Mouse (Mus musculus) erythroblast, embryonic 14.5 days (primary cell): ENCODE measurements around the gene Odf2. TPM values are rescaled to one million over a fixed set of nuclear protein-coding genes. Genes with fewer than 3 reads are reported as not detected.
"Not testable (repeated sequence)": the region's sequence is repeated elsewhere in the genome, so short reads cannot be mapped to it uniquely, and the experiment has no call there.

Source experiments
- H3K27me3 ChIP-seq: 2 replicates; pipeline ENCODE4 v1.6.1; 2012; ENCODE audit warnings: inconsistent platforms; ENCODE audit not compliant: control insufficient read depth
- H3K36me3 ChIP-seq: 2 replicates; pipeline ENCODE4 v1.6.1; 2012; ENCODE audit warnings: mild to moderate bottlenecking, inconsistent platforms; ENCODE audit not compliant: control insufficient read depth
- H3K4me1 ChIP-seq: 2 replicates; pipeline ENCODE4 v1.6.1; 2012; ENCODE audit warnings: inconsistent platforms; ENCODE audit not compliant: control insufficient read depth
- H3K4me3 ChIP-seq: replicated peaks from 2 replicates; pipeline ENCODE3; 2012; ENCODE audit warnings: moderate library complexity, mild to moderate bottlenecking, inconsistent platforms
- H3K9me3 ChIP-seq: 2 replicates; pipeline ENCODE4 v1.6.1; 2012; ENCODE audit warnings: low read length, inconsistent platforms, mixed read lengths; ENCODE audit not compliant: control insufficient read depth
- GATA1 ChIP-seq: IDR thresholded peaks from 2 replicates; pipeline ENCODE4 v1.6.1; 2012; ENCODE audit warnings: low read length, inconsistent platforms, mixed read lengths
- TAL1 ChIP-seq: IDR thresholded peaks from 3 replicates; pipeline ENCODE4 v1.6.1; 2012; ENCODE audit warnings: low read length, inconsistent platforms, mixed read lengths
- polyA plus RNA-seq: library from polyadenylated mRNA; stranded (reverse); fragments of >175 nt; gene quantifications from 2 replicates; pipeline ENCODE4 v1.2.3, GENCODE M21; 2012

Odf2 gene
- polyA plus RNA-seq, 1 experiment, result 6.0 TPM

- Histone ChIP-seq H3K27me3 (no peaks in the 10 kb centered on the region; the same call in 1 of the 2 replicates), H3K9me3 (peaks cover 13% of the 10 kb centered on the region)
Observed at GRCm38 (mm10) chr2:29879964-29880830, 8.8 kb upstream of the Odf2 start.

GRCm38 (mm10) chr2:29886659-29887292 is 2.2 kb upstream of the Odf2 start:
- H3K9me3 ChIP-seq, result not testable (repeated sequence)
- H3K27me3 ChIP-seq, result peaks cover 27% of the 10 kb centered on the region

More at GRCm38 (mm10) chr2:29879964-29880830, 8.8 kb upstream of the Odf2 start:
- peaks cover 83% of the 10 kb centered on the region for H3K36me3 ChIP-seq
- H3K4me1 ChIP-seq, result peaks cover 4% of the 10 kb centered on the region
- TF ChIP-seq GATA1 (no peak), TAL1 (no peak)
- H3K4me3 ChIP-seq, result no peak overlapping the region

DNA sequence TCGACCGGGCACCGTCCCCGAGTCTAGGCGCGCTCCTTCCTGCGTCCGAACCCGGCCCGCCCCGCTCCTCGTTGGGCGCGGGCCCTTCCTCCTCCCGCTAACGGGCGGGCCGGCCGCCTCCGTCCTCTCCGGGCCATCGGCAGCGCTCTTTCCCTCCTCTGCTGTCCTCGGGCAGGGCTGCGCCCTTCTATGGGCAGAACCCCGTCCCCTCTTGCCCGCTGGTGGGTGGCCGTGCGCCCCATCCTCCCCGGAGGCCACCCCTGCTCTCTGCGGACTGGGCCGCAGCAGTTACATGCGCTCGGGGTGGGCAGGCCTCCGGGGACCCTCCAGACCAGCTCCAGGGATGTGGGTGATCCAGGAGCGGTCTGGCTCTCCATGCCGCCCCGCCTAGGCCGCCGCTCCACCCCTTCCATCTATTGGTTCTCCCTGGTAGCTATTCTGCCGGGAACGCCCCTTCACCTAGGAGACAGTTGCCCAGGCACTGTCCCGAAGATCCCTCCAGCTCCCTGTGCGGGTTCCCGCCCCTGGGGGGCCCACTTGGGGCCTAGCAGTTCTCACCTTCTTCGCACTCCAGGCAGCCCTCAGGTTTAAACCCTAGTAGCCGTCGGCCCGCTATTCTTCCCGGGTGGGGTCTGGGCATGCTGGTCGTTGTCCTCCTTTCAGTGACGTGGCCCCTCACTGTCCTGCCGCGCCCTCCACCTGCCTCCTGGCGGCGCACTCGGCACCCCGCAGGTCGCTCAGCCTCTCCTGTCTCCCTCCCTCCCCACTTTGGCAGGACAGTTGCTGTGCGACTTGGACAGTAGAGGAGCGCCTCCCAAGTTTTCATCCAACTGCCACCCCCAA is 1.2 kb downstream of the Odf2 start:
- TF ChIP-seq GATA1, result no peak
- TF ChIP-seq TAL1, result no peak
- H3K36me3 ChIP-seq, result peaks cover 45% of the 10 kb centered on the region

More at GRCm38 (mm10) chr2:29886659-29887292, 2.2 kb upstream of the Odf2 start:
- H3K4me1 ChIP-seq, result peaks cover 34% of the 10 kb centered on the region
- H3K4me3 ChIP-seq, result not testable (repeated sequence)
- peaks cover 33% of the 10 kb centered on the region for H3K36me3 ChIP-seq

DNA sequence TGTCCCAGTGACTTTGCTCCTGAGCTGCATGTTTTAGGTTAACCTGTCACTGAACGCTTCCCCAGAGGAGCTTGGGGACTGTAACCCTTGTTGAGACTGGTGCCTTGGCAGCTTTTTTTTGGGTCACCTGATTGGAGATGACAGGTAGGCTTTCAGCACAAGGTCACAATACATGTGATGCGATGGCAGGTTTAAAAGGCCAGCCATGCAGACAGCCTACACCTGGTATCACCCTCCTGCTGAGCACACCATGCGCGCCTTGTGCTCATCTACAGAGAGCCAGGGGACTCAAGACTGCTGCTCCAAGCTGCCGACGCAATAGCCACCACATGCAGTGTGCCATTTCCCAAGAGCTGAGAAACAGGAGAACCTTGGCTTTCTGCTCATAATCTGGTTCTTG is 2.8 kb downstream of the Odf2 start:
- Histone ChIP-seq H3K9me3 (no peaks in the 10 kb centered on the region), H3K27me3 (peaks cover 22% of the 10 kb centered on the region), H3K4me1 (peaks cover 36% of the 10 kb centered on the region), H3K4me3 (peak overlapping the region; percentile 94), H3K36me3 (peaks cover 59% of the 10 kb centered on the region)
- no peak for TF ChIP-seq GATA1
- no peak for TF ChIP-seq TAL1

More for the DNA sequence above, 1.2 kb downstream of the Odf2 start:
- Histone ChIP-seq H3K4me3 (peak overlapping the region; percentile 94), H3K9me3 (no peaks in the 10 kb centered on the region), H3K27me3 (peaks cover 27% of the 10 kb centered on the region), H3K4me1 (peaks cover 38% of the 10 kb centered on the region)

DNA sequence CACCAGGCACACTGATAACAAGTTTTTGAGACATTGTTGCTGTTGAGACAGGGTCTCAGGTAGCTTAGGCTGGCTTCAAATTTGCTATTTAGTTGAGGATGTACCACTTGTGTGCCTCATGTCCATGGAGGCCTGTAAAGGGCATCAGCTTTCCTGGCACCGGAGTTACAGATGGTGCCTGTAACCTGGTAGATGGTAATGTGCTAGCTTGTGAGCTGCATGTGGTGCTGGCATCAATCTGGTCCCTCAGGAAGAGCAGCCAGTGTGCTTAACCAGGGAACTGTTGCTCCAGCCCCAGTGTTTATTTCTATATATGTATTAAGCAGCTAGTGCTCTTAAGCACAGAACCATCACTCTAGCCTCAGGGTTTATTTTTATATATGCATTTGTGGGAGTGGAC is 7.0 kb downstream of the Odf2 start:
- Histone ChIP-seq H3K4me3 (no peak overlapping the region), H3K4me1 (peaks cover 16% of the 10 kb centered on the region), H3K9me3 (no peaks in the 10 kb centered on the region), H3K36me3 (peaks cover 98% of the 10 kb centered on the region), H3K27me3 (no peaks in the 10 kb centered on the region)
- no peak for TF ChIP-seq GATA1
- no peak for TF ChIP-seq TAL1

DNA sequence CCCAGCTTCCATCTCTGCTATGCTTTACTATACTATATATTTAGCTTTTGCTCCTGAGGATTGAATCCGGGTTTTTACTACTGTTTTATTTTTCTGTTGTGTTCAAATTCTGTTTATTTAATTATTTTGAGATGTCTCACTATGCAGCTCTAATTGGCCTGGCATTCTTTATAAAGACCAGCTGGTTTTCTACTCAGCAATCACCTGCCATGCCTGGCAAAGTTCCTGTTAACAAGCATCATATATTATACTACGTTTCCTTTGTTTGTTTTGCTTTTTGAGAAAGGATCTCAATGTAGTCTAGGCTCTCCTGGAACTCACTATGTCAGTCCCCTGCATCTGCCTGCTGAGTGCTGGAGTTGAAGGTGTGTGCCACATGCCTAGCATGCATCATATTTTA is 8.3 kb downstream of the Odf2 start:
- H3K27me3 ChIP-seq, result no peaks in the 10 kb centered on the region
- H3K9me3 ChIP-seq, result no peaks in the 10 kb centered on the region
- H3K4me3 ChIP-seq, result no peak overlapping the region
- TF ChIP-seq GATA1 (no peak), TAL1 (no peak)
- peaks cover 4% of the 10 kb centered on the region for H3K4me1 ChIP-seq
- H3K36me3 ChIP-seq, result peaks cover 98% of the 10 kb centered on the region

DNA sequence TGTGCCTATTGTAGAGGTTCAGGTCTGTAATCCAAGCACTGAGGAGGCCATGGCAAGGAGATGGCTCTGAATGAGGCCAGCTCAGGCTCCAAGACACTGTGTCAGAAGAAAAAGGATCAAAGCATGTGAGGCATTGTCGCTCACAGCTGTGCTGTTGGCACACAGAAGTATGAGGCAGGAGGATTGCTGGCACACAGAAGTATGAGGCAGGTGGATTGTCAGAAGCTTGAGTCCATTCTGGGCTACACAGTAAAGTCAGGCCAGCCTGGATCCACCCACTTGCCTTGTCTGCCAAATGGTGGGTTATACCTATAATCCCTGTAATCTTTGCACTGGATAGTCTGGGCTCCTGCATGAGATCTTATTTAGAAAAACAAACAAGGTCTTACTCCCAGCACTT is 9.1 kb downstream of the Odf2 start:
- H3K27me3 ChIP-seq, result no peaks in the 10 kb centered on the region
- TF ChIP-seq GATA1, result no peak
- no peak for TF ChIP-seq TAL1
- H3K9me3 ChIP-seq, result no peaks in the 10 kb centered on the region
- no peak overlapping the region for H3K4me3 ChIP-seq
- no peaks in the 10 kb centered on the region for H3K4me1 ChIP-seq
- H3K36me3 ChIP-seq, result peaks cover 98% of the 10 kb centered on the region

DNA sequence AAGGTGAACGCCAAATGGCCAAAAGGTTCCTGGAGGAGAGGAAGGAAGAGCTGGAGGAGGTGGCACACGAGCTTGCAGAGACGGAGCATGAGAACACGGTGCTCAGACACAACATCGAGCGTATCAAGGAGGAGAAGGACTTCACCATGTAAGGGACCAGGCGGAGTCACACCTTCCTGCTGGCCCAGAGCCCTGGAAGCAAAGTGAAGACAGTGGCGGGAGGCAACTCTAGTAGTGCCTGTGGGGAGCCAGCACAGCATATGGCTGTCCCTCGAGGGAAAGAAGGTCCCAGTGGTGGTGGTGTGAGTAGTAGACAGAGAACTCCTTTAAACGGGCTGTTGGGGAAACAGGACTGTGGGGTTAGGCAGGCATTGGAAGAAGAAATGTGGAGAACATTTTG is 13.2 kb downstream of the Odf2 start:
- TF ChIP-seq GATA1 (no peak), TAL1 (no peak)
- Histone ChIP-seq H3K9me3 (no peaks in the 10 kb centered on the region), H3K27me3 (no peaks in the 10 kb centered on the region), H3K4me3 (no peak overlapping the region), H3K4me1 (no peaks in the 10 kb centered on the region), H3K36me3 (peaks cover 100% of the 10 kb centered on the region)

GRCm38 (mm10) chr2:29908171-29908570 is 19.1 kb downstream of the Odf2 start:
- not testable (repeated sequence) for H3K27me3 ChIP-seq, H3K9me3 ChIP-seq, H3K4me3 ChIP-seq, H3K4me1 ChIP-seq
- peaks cover 95% of the 10 kb centered on the region for H3K36me3 ChIP-seq
